Mouse (Mus musculus) frontal cortex, postnatal 36 days (tissue): ENCODE measurements at regions not wholly inside any gene's neighbourhood (a gene's known extent, or its start where the extent isn't known, plus 50 kb on each side); places are given as distances from the start of the nearest gene placed in this dataset.
A peak's percentile ranks its signal among the peaks of the same experiment; 100 is the strongest.

Source experiments
- DNase-seq, 2 experiments: peaks; one replicate each; pipeline ENCODE4 v3.0.0; 2022; ENCODE audit warnings: low spot score in 2 of 2

DNA sequence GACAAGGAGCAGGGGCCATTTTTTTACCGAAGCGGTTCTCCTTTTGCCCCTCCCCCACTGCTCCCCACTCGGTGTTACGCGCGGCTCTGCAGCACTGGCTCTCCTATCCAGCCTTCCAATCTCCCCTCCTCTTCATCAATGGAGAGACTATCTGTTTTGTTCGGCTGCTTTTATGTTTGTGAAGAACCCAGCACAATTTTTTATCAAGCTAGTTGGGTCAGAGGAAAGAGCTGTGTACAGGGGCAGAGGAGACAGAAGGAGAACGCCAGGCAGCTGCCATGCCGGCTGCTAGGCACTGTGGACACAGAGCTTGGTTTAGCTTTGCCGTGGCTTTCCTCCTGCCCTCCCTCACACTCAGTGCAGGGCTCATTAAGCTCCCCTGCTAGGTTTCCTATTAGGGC is 280.3 kb downstream of the Sox11 start:
- peak; percentile 39 to 44 for DNase-seq

DNA sequence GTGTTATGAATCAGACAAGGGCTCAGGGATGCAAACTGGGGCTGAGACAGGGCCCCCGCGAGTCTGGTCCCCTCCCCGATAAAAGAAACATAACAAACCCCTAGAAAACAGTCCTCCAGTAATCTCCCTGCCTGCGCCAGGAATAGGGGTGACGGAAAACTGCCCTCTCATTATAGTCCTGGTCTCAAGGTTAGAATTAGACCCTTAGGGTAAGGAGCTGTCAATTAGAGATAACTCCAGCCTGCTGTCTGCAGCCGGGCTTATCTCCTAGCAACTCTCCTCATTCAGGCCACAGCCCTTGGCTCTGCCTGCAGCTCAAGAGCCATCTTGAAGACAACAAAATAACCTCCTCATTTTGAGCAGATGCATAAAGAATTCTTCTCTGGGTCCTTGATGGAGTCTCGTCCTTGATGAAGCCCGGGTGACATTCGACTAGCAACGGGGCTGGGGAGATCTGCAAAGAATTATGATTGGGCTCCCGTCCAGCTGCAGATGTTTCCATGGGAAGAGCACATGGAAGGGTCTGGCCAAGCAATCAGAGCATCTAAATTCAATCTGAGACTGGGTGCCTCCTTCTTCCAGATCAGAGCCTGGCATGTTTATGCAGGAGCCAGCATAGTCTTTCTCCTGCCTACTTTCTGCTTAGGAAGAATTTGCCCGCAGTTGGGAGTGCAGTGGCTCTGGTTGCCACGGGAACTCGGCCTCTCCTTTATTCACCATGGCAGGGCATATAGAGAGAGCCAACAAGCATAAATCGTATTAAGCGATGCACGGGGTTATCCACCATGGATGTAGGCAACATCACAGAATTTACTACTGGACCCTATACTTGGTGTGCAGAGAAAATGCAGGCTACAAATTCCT is 281.2 kb downstream of the Sox11 start:
- peak; percentile 44 to 47 for DNase-seq

DNA sequence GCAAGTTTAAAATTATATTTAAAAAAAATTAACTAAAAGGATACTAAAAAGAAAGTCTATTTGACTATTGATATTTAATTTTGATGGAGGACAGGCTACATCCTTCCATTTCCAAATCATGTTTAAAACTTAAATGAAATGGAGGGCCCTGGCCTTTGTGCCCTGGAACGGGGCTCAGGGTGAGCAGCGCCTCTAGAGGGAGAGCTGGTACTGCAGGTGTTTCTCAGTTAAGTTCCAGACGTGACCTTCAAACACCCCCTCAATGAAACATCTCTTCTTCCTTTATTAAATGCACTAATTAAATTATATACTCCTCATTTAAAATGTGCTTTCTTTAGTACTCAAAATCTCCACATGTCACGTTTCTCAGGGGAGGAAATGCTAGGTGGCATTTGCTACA is 282.5 kb downstream of the Sox11 start:
- peak in 1 of 2 experiments; percentile 20 for DNase-seq

DNA sequence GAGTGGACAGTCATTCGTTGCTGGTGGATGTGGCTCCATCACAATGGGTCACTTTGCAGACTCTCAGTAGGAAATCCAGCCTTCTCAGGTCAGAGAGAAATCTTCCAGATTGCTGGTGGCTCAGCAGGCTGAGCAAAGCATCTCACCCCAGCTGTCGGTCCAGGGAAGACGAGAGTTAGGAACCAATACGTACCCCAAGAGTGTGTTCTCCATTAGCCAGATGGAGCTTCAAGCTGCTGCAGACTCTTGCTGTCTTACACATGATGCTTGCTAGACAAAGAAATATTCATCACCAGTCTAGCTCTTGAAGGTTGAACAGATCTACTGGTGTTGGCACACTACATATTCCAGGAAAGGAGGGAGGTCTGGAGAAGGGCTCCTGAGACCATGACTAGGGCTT is 288.0 kb downstream of the Sox11 start:
- DNase-seq: no peak

DNA sequence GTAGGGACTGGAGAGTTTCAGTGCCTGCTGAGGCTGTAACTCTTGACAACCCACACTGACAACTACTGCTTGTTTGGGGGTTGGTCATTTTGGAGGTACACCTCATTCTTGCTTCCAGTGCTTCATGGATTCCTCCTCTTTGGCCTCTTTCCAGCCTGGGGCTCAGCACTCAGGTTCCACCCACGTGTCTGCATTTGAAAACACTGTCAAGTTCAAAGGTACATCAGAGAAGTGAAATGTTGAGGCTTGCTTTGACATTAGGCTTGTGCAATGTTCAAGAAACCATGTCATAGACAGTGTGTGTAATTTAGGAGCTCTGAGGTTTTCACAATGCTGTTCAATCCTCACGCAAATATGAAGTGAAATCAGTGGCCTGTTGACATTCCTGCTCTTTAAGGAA is 304.5 kb downstream of the Sox11 start:
- DNase-seq: no peak

DNA sequence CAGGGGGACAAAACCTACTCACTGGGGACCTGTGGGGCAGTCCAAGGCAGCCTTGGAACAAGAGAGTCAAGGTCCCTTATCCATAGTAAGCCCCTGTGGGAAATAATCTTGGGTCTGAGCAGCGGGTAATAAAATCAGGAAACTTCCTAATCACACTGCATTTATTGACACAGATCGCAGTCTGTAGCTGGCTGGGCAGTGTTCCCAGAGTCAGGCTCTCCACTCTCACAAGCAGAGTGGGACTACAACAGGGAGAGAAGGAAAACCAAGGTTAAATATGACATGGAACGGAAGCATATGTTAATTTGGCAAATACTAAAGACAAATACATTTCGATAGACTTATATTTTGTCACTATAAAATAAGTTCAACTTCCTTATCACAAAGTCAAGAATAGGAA is 322.6 kb downstream of the Sox11 start:
- DNase-seq: no peak

DNA sequence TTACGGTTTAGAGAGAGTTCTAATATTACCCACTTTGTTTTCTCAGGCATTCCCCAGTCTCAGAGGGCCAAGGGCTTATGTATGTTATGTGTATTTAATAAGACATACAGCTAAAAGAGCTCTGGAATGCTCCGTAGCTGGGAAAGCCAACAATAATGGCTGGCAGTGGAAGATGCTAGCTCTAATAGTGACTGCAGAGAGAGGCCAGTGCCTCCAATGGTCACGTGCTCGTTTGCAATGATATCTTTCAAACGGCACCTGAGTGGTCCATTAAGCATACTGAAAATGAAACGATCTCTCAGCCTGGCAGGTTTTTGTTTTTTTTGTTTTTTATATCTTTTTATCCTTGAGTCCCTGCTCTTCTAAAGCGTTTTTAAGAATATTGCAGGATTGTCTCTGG is 324.0 kb downstream of the Sox11 start:
- DNase-seq: no peak

DNA sequence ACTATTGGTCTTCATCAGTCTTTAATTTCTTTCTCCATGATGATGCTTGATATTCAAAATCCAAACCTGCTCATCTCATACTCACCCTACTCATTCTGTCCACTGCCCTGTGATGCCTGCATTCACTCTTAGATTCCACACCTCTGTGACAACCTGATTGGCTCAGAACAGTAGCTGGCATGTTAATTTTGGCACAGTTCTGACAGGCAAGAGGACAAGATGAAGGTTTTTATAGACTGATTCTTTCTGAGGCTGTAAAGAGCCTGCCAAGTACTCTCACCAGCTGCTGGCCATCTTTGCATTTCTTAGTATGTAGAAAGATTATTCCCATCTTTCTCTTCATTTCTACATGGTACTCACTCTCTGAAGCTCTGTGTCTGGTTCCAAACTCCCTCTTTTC is 343.1 kb downstream of the Sox11 start:
- peak in 1 of 2 experiments; percentile 4 for DNase-seq

DNA sequence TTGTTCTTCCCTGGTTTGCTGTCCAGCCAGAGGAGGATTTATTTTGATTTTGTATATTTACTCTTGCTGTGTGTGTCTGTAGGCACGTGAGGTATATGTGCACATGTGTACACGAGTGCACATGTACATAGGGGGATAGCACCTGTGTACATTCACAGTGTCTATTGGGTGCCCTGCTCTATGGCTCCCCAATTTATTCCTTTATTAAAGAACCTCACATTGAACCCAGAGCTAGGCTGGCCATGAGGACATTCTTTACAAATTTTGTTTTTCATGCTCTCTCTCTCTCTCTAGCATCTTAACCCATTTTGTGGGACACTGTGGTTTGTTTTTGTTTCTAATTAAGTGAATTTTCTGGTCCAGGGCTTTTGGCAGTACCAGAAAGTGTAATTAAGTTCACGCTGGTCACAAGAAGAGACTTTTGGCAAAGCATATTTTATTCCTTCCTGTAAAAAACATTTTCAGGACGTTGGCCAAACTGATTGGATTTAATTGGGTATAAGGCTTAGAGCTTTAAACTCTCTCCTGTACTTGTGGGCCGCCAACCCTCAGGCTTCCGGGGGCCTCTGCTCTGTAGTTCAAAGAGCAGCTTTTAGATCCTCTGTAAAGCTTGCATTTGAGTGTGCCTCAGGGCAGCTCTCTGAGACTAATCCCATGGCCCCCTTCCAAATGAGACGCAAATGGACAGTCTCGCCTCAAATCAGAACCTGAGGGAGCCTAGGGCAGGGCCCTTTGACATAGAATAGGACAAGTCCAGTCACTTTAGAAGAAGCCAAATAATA is 365.9 kb downstream of the Sox11 start:
- no peak for DNase-seq

DNA sequence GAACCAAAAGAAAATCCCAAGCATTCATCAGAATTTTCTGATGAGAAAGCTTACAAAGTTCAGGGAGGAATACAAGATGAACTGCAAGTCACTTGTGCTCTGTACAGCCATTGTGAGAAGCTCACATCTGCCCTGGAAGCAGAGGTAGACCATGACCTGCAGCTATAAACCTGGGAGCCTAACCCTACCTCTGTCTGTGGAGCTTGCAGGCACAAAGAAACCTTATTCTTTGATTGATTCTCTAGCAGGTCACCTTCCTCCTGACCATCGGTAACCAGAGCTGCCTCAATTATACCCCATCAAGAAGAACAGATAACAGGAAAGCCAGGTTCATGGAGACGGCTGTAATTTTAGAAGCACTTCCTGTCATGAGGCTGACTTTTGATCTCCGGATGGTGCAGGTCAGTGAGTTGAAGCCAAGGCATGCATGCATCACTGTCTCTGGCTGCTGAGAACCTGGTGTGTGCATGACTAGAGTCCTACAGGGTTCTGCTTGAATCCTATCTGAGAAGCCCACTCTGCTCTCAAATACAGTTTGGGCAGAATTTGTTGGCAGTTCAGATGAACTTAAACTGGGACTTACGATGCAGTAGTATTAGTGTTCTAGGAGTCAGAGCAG is 369.8 kb downstream of the Sox11 start:
- DNase-seq: no peak

- DNase-seq: no peak
These were observed 375.2 kb downstream of the Sox11 start for GRCm38 (mm10) chr12:26967018-26967737.

DNA sequence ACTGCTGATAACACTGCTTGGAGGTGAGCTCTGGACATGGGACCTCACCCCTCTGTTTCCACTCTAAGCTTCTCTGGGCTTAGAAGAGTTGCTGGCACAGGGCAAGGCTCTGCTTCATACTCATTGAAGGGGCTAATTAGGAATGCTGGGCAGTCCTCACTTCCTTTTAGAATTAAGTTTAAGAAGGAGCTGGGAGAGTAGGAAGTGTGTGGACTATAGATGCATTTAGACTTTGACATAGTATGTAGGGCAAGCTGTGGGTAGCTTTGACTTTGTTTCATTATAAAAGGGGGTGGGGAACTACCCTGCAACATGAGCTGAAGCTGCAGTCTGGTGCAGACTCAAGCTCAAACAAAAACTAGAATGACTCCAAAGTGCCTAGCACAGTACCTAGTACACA is 378.5 kb downstream of the Sox11 start:
- DNase-seq: no peak

GRCm38 (mm10) chr12:26939831-26940230 is 402.5 kb downstream of the Sox11 start:
- DNase-seq: no peak

DNA sequence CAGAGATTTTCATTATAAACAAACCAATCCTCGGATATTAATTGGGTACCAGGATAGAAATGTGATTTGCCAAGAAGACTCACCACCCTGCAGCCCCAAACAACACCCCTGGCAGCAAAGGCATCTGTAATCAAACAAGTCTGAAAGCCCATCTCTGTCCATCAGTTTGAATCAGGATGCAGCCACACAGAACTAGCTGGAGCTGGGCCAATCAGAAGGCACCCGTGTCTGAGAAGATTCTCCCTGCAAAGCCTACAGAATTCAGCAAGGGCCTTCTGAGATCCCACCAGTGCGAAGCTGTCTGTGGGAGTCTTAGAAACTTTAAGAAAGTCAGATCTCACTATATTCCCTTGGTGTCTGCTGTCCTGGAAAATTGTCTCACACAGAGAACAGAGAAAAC is 404.5 kb downstream of the Sox11 start:
- no peak for DNase-seq

GRCm38 (mm10) chr12:26936696-26937458 is 405.5 kb downstream of the Sox11 start:
- no peak for DNase-seq

DNA sequence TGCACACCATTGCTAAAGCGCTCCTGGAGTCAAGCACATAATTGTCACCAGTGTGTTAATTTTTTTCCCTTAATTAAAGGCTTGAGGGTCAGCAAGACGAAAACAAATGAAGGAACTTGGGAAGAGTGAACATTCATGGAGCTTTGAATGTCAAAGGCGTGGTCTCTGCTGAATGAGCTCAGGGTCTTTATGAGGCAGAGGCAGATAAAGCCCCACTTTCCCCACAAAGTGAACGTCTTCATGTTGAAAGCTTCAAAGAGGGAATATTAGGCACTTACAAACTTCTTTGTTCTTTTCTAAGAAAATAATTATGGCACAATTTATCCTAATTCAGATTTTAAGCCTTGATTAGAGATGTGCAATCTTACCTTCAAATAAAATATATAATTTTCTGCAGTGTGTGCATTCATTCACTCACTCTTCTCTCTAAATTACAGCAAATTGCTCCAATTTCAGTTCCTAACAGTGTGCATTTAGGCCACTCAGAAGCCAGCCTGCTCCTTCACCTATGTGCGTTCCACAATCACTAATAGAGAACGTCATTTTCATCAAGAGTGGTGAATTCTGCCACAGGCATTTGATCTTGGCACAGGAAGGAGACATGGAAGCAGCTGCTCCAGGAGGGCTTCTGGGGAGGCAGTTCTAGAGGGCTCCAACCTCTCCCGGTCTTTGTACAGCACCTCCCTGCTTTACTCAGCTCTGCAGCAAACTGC is 412.1 kb downstream of the Sox11 start:
- no peak for DNase-seq

GRCm38 (mm10) chr12:26906126-26906525 is 436.2 kb downstream of the Sox11 start:
- DNase-seq: no peak

DNA sequence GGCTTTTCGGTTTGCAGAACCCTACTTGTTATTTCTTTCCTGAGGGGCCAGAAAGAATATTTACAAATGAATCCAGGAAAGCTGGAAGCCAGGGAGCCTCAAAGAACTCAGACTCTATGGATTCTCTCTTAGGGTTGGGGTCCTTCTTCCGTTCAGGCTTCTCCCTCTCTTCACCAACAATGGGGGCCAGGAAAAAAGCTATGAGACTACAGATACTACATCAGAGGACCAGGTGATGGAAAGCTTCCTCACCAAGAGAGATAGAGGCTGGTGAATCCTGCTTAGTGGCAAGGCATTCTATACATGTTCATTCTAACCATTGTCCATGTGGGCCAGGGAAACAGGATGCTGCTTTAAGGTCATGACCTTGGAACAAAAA is 434.9 kb downstream of the Cmpk2 start:
- no peak for DNase-seq

GRCm38 (mm10) chr12:26903073-26903893 is 434.3 kb downstream of the Cmpk2 start:
- DNase-seq: peak; percentile 6 to 45

DNA sequence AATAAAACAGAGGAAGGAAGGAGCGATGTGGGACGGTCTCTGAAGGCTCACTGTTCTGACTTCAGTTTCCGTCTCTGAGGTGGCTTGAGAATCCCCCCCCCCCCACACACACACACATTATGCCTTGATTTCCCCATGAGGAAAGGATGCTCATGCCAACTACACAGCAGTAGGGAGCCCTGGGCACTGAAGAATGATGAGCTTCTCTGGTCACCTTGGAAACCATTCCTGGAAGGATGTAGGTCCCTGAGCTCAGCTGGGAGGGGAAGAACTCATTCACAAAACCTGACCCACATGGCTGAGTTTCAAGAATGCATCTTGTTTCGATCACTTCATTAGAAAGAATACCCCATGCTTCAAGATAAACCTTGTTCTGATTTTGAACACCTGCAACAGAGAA is 422.2 kb downstream of the Cmpk2 start:
- DNase-seq: no peak
